Mouse (Mus musculus) stomach, embryonic 16.5 days (tissue): Measurements from ENCODE around the gene Slirp. TPM values are rescaled to one million over a fixed set of nuclear protein-coding genes. Genes with fewer than 3 reads are reported as not detected.

Experiments used
- ATAC-seq: fragments of 200-750 bp; cut with Nextera tagmentation; 2 replicates; pipeline ENCODE4 v1.8.0; 2017; ENCODE audit warnings: moderate number of reproducible peaks, moderate TSS enrichment; ENCODE audit not compliant: insufficient read depth, low FRiP score
- H3K27ac ChIP-seq: fragments of 300-500 bp; sonication (generic); 2 replicates; pipeline ENCODE4 v1.5.1; 2014; ENCODE audit warnings: low read length
- H3K27me3 ChIP-seq: fragments of 300-500 bp; sonication (generic); 2 replicates; pipeline ENCODE4 v1.6.1; 2014; ENCODE audit warnings: low read length, control low read depth, mixed read lengths; ENCODE audit not compliant: control insufficient read depth, insufficient read depth
- H3K36me3 ChIP-seq: fragments of 300-500 bp; sonication (generic); 2 replicates; pipeline ENCODE4 v1.6.1; 2014; ENCODE audit warnings: low read length; ENCODE audit not compliant: control insufficient read depth, insufficient read depth
- H3K4me1 ChIP-seq: fragments of 300-500 bp; sonication (generic); 2 replicates; pipeline ENCODE4 v1.6.1; 2014; ENCODE audit warnings: low read length, control low read depth, mixed read lengths; ENCODE audit not compliant: control insufficient read depth, insufficient read depth
- H3K4me2 ChIP-seq: fragments of 300-500 bp; sonication (generic); 2 replicates; pipeline ENCODE4 v1.6.1; 2014; ENCODE audit warnings: low read depth, low read length, mixed read lengths
- H3K4me3 ChIP-seq: fragments of 300-500 bp; sonication (generic); replicated peaks from 2 replicates; pipeline ENCODE4 v1.5.1; 2014; ENCODE audit warnings: mild to moderate bottlenecking, low read length
- H3K9ac ChIP-seq: fragments of 300-500 bp; sonication (generic); 2 replicates; pipeline ENCODE4 v1.6.1; 2014; ENCODE audit warnings: low read length
- H3K9me3 ChIP-seq: fragments of 300-500 bp; sonication (generic); replicated peaks from 2 replicates; pipeline ENCODE4 v1.6.1; 2016; ENCODE audit warnings: low read length, control low read depth; ENCODE audit not compliant: control insufficient read depth
- WGBS: fragments of 180-500 bp; shearing (Covaris S2); extraction: QIAGEN DNeasy Blood & Tissue Kit; methylation state at CpG from one replicate; pipeline ENCODE4 v1.1.7; 2014; 5-methylcytosine and 5-hydroxymethylcytosine counted together
- polyA plus RNA-seq: library from polyadenylated mRNA; unstranded; fragments of >200 nt; fragmentation: Nextera tagmentation; extraction: Ambion mirVana; gene quantifications from 2 replicates; pipeline ENCODE4 v1.2.1, GENCODE M21; 2015

The Slirp gene
- polyA plus RNA-seq, result 259 and 291 TPM in 2 replicates

DNA sequence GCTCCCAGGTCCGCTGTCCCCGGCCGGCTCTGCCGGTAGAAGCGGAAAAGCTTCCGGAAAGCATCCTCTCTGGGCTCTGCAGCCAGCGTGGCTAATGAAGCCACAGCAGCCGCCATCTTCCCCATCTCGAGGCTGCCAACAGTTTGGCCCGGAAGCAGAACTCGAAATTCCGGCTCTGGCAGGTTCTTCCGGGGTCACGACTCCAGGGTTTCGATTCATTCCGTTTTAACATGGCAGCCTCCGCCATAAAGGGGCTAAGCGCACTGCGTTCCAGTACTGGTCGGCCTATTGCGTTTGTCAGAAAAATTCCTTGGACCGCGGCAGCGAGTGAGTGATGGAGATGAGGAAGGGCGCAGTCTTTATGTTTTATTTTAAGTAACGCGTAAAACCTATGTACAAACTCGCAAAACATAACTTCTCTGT, at the start of gene Slirp, which contains the start of gene Alkbh1:
Slirp (plus strand) TSS at position 197 of the 423 bp plus-strand sequence.
Alkbh1 (minus strand) TSS at position 318 of the 423 bp plus-strand sequence.
- ATAC-seq, result peak; percentile 90
- Histone ChIP-seq H3K4me2 (peak within 1 kb of the TSS; percentile 96), H3K4me3 (peak within 1 kb of the TSS; percentile 98), H3K27me3 (no peaks in the 10 kb centered on the region), H3K36me3 (peaks cover 18% of the 10 kb centered on the region; the same call in 1 of the 2 replicates), H3K27ac (peak within 1 kb of the TSS; percentile 90), H3K4me1 (peaks cover 8% of the 10 kb centered on the region; the same call in 1 of the 2 replicates), H3K9ac (peak within 1 kb of the TSS; percentile 94), H3K9me3 (no peaks in the 10 kb centered on the region)
- WGBS, result under 1% methylated on average over 28 of the region's 28 CpGs

DNA sequence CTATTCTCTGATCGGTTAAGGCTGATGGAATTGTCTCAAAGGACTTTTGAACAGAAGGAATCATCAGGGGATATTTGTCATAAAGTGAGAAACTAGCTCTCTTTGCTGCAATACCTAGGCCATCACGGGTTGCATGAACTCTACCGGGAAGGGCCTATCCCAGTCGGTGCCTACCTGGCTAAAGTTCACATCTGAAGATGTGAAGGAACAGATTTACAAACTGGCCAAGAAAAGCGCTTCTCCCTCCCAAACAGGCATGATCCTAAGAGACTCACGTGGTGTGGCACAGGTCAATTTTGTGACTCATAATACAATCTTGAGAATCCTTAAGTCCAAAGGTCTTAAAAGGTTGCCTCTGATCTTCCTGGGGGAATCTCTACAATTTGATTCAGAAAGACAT, 49.4 kb upstream of the Slirp start:
- 80% methylated on average over 6 of the region's 6 CpGs for WGBS

DNA sequence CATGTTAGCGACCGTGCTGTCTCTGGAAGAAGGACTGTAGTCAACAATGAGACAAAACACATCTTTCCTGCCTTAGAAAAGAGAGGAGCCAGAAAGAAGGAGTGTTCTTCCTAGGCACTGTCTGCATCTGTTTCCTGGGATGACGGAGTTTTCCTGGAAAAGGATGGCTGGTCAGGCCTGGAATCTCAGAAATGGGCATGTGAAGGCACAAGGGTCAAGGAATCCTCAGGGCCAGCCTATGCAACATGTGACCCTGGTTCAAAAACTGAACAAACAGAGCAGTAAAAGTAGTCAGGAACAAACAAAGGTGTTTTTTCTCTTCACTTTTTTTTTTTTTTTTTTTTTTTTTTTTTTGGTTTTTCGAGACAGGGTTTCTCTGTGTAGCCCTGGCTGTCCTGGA, 46.6 kb upstream of the Slirp start:
- H3K4me1 ChIP-seq, result no peaks in the 10 kb centered on the region
- no peak overlapping the region for H3K4me2 ChIP-seq
- H3K27me3 ChIP-seq, result no peaks in the 10 kb centered on the region
- ATAC-seq, result no peak
- no peaks in the 10 kb centered on the region for H3K9me3 ChIP-seq
- no peak overlapping the region for H3K27ac ChIP-seq
- no peak overlapping the region for H3K4me3 ChIP-seq
- no peak overlapping the region for H3K9ac ChIP-seq
- no peaks in the 10 kb centered on the region for H3K36me3 ChIP-seq
- 81% methylated on average over 4 of the region's 4 CpGs for WGBS

More for the DNA sequence above, 49.4 kb upstream of the Slirp start:
- H3K27me3 ChIP-seq, result no peaks in the 10 kb centered on the region
- H3K4me3 ChIP-seq, result no peak overlapping the region
- no peak overlapping the region for H3K9ac ChIP-seq
- no peak overlapping the region for H3K27ac ChIP-seq
- H3K4me2 ChIP-seq, result no peak overlapping the region
- no peaks in the 10 kb centered on the region for H3K36me3 ChIP-seq
- H3K4me1 ChIP-seq, result no peaks in the 10 kb centered on the region
- ATAC-seq, result no peak
- no peaks in the 10 kb centered on the region for H3K9me3 ChIP-seq

- WGBS, result 70% methylated on average over 4 of the region's 4 CpGs
- Histone ChIP-seq H3K9me3 (no peaks in the 10 kb centered on the region), H3K27ac (no peak overlapping the region), H3K9ac (no peak overlapping the region), H3K4me3 (no peak overlapping the region), H3K4me1 (no peaks in the 10 kb centered on the region), H3K27me3 (no peaks in the 10 kb centered on the region), H3K4me2 (no peak overlapping the region), H3K36me3 (no peaks in the 10 kb centered on the region)
- ATAC-seq, result no peak
These were observed 45.8 kb upstream of the Slirp start for GRCm38 (mm10) chr12:87397811-87398417.

GRCm38 (mm10) chr12:87399119-87399819, 44.4 kb upstream of the Slirp start:
- Histone ChIP-seq H3K27me3 (no peaks in the 10 kb centered on the region), H3K4me1 (no peaks in the 10 kb centered on the region), H3K4me2 (no peak overlapping the region), H3K9ac (no peak overlapping the region), H3K27ac (peak overlapping the region; percentile 74), H3K9me3 (no peaks in the 10 kb centered on the region), H3K4me3 (no peak overlapping the region), H3K36me3 (no peaks in the 10 kb centered on the region)
- WGBS, result 69% methylated on average over 10 of the region's 10 CpGs
- peak; percentile 88 for ATAC-seq

DNA sequence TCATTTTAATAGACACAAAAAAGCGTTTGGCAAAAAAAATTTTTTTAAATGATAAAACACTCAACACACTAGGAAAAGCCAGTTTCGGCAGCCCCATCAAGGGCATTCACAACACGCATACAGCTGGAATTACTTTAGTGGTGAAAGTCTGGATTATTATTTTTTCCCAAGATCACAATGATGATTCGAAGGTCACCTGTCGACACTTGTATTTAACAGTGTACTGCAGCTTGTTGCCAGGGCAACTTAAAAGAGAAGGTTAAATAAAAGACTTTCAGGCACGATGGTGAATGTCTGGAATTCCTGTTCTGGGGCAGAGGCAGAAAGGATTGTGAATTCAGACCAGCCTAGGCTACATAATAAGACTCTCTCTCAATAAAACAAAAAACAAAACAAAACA, 41.8 kb upstream of the Slirp start:
- H3K4me2 ChIP-seq, result no peak overlapping the region
- H3K4me1 ChIP-seq, result no peaks in the 10 kb centered on the region
- WGBS, result 56% methylated on average over 6 of the region's 6 CpGs
- no peaks in the 10 kb centered on the region for H3K9me3 ChIP-seq
- no peak overlapping the region for H3K4me3 ChIP-seq
- no peaks in the 10 kb centered on the region for H3K27me3 ChIP-seq
- H3K9ac ChIP-seq, result no peak overlapping the region
- no peaks in the 10 kb centered on the region for H3K36me3 ChIP-seq
- no peak overlapping the region for H3K27ac ChIP-seq
- ATAC-seq, result no peak

- 65% methylated on average over 4 of the region's 4 CpGs for WGBS
- H3K27ac ChIP-seq, result peak overlapping the region; percentile 50
These were observed 38.5 kb upstream of the Slirp start for GRCm38 (mm10) chr12:87405165-87405564.

DNA sequence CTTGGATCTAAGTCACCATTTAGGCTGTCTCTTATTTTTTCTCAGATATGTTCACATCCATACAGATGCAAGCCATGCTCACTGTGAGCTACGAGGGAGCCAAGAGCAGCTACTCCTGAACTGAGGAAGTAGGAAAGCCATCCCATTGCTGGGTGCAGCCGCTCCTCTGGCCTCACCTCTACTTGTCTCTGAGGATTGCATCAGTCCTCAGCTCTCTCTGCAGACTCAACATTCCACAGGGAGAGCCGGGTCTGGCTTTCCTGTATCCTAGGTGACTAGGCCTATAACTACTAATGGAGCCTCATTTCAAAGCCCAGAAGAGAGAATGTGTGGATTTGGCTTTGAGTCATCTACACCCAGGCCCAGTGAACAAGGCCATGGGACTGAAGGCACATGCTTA, 38.0 kb upstream of the Slirp start:
- no peak overlapping the region for H3K4me3 ChIP-seq
- H3K4me2 ChIP-seq, result no peak overlapping the region
- ATAC-seq, result no peak
- H3K27me3 ChIP-seq, result no peaks in the 10 kb centered on the region
- H3K27ac ChIP-seq, result peak overlapping the region; percentile 16
- H3K9me3 ChIP-seq, result no peaks in the 10 kb centered on the region
- no peaks in the 10 kb centered on the region for H3K36me3 ChIP-seq
- peaks cover 8% of the 10 kb centered on the region for H3K4me1 ChIP-seq
- H3K9ac ChIP-seq, result no peak overlapping the region
- whole genome bisulfite sequencing, result 59% methylated on average over 3 of the region's 3 CpGs

More at GRCm38 (mm10) chr12:87405165-87405564, 38.5 kb upstream of the Slirp start:
- H3K4me1 ChIP-seq, result peaks cover 7% of the 10 kb centered on the region
- H3K9me3 ChIP-seq, result no peaks in the 10 kb centered on the region
- no peaks in the 10 kb centered on the region for H3K36me3 ChIP-seq
- no peak overlapping the region for H3K4me2 ChIP-seq
- H3K9ac ChIP-seq, result no peak overlapping the region
- H3K27me3 ChIP-seq, result no peaks in the 10 kb centered on the region
- no peak overlapping the region for H3K4me3 ChIP-seq
- peak; percentile 59; the same call in 1 of the 2 replicates for ATAC-seq
